8 mouse cellular contexts compared by ENCODE assay signal in genomic region chr10:81018326-81018725, GRCm38 (mm10). TPM values are rescaled to one million over a fixed set of nuclear protein-coding genes. Genes with fewer than 3 reads are reported as not detected.
DNase-seq lines count a peak whose midpoint lies in the region; ATAC-seq lines count a peak whose summit lies in the region.

No protein-coding gene starts in this region.

- H3K4me2 ChIP-seq in kidney, embryonic 15.5 days, result no peak overlapping the region

- intact Hi-C loops in left cerebral cortex, postnatal 25 days (cut with DNase I), result loop anchor here (5.0 kb wide), 1 partner anchor 64 kb away; no protein-coding TSS in a partner anchor

- H3K36me3 ChIP-seq in kidney, embryonic 15.5 days, result no peaks in the 10 kb centered on the region
- H3K36me3 ChIP-seq in embryonic facial prominence, embryonic 10.5 days (replicated peaks), result no peaks in the 10 kb centered on the region

- peak; percentile 60 for DNase-seq in kidney, postnatal 10 days
- DNase-seq in urinary bladder, postnatal 14 days (ENCODE audit: low spot score), result peak; percentile 47
- DNase-seq in urinary bladder, postnatal 10 days (ENCODE audit: low spot score), result no peak
- peak; percentile 53 for DNase-seq in embryonic facial prominence, embryonic 10.5 days (ENCODE audit: low spot score)
- peak; percentile 89 for DNase-seq in testis, postnatal 14 days (ENCODE audit: low spot score)
- DNase-seq in thymus, postnatal 0 days (ENCODE audit: low spot score), result no peak
- DNase-seq in left cerebral cortex, postnatal 25 days (ENCODE audit: low spot score in 2 of 2), result no peak

- no peak overlapping the region for H3K4me3 ChIP-seq in kidney, embryonic 15.5 days (replicated peaks)
- no peak overlapping the region for H3K4me3 ChIP-seq in embryonic facial prominence, embryonic 10.5 days

- 38% methylated on average over 10 of the region's 10 CpGs for WGBS in kidney, embryonic 15.5 days
- 42% methylated on average over 10 of the region's 10 CpGs for WGBS in embryonic facial prominence, embryonic 10.5 days

- peaks cover 23% of the 10 kb centered on the region for H3K27me3 ChIP-seq in kidney, embryonic 15.5 days
- H3K27me3 ChIP-seq in embryonic facial prominence, embryonic 10.5 days (replicated peaks; ENCODE audit: low read depth, poor library complexity, severe bottlenecking), result peaks cover 36% of the 10 kb centered on the region

- no peak overlapping the region for H3K9ac ChIP-seq in kidney, embryonic 15.5 days

- H3K27ac ChIP-seq in kidney, embryonic 15.5 days, result no peak overlapping the region
- H3K27ac ChIP-seq in embryonic facial prominence, embryonic 10.5 days (replicated peaks), result no peak overlapping the region

- H3K9me3 ChIP-seq in kidney, embryonic 15.5 days (replicated peaks), result no peaks in the 10 kb centered on the region
- no peaks in the 10 kb centered on the region for H3K9me3 ChIP-seq in embryonic facial prominence, embryonic 10.5 days

- peaks cover 22% of the 10 kb centered on the region for H3K4me1 ChIP-seq in kidney, embryonic 15.5 days
- peaks cover 29% of the 10 kb centered on the region for H3K4me1 ChIP-seq in embryonic facial prominence, embryonic 10.5 days

- ATAC-seq in kidney, embryonic 15.5 days (replicated peaks; ENCODE audit: low FRiP score), result no peak

RNA-seq across cellular contexts. Expression of gene Gng7, which starts 3.6 kb away (rescaled TPM):
- polyA plus RNA-seq in kidney, embryonic 15.5 days (2015; fragmentation: Nextera tagmentation; extraction: Ambion mirVana), result 5.0 and 5.6 TPM in 2 replicates
- polyA plus RNA-seq in embryonic facial prominence, embryonic 10.5 days (2016; fragmentation: Nextera tagmentation; extraction: Ambion mirVana), result 6.5 and 6.7 TPM in 2 replicates
- polyA plus RNA-seq in thymus, postnatal 0 days (2015; fragmentation: Nextera tagmentation; extraction: Ambion mirVana), result 1.5 and 1.8 TPM in 2 replicates
- 100 to 1,000 TPM in 1 of 2 experiments, 10 to 100 TPM in 1; 83.8 to 196 TPM for total RNA-seq in left cerebral cortex, postnatal 25 days (2021)

RNA-seq across cellular contexts. Expression of gene Diras1, which starts 7.1 kb away (rescaled TPM):
- 0.19 and 0.23 TPM in 2 replicates for polyA plus RNA-seq in kidney, embryonic 15.5 days (2015; fragmentation: Nextera tagmentation; extraction: Ambion mirVana)
- 1.4 and 1.9 TPM in 2 replicates for polyA plus RNA-seq in embryonic facial prominence, embryonic 10.5 days (2016; fragmentation: Nextera tagmentation; extraction: Ambion mirVana)
- 0.04 TPM in 1 of 2 replicates, not detected in the other for polyA plus RNA-seq in thymus, postnatal 0 days (2015; fragmentation: Nextera tagmentation; extraction: Ambion mirVana)
- total RNA-seq in left cerebral cortex, postnatal 25 days (2021), result 100 to 1,000 TPM; 108 to 110 TPM

RNA-seq across cellular contexts. Expression of gene Slc39a3, which starts 18.9 kb away (rescaled TPM):
- polyA plus RNA-seq in kidney, embryonic 15.5 days (2015; fragmentation: Nextera tagmentation; extraction: Ambion mirVana), result 13.7 and 16.3 TPM in 2 replicates
- polyA plus RNA-seq in embryonic facial prominence, embryonic 10.5 days (2016; fragmentation: Nextera tagmentation; extraction: Ambion mirVana), result 14.0 and 16.9 TPM in 2 replicates
- polyA plus RNA-seq in thymus, postnatal 0 days (2015; fragmentation: Nextera tagmentation; extraction: Ambion mirVana), result 16.0 and 16.8 TPM in 2 replicates
- 10 to 100 TPM; 67.2 to 69.3 TPM for total RNA-seq in left cerebral cortex, postnatal 25 days (2021)

RNA-seq across cellular contexts. Expression of gene Sgta, which starts 41.7 kb away (rescaled TPM):
- 201 and 226 TPM in 2 replicates for polyA plus RNA-seq in kidney, embryonic 15.5 days (2015; fragmentation: Nextera tagmentation; extraction: Ambion mirVana)
- 289 and 290 TPM in 2 replicates for polyA plus RNA-seq in embryonic facial prominence, embryonic 10.5 days (2016; fragmentation: Nextera tagmentation; extraction: Ambion mirVana)
- polyA plus RNA-seq in thymus, postnatal 0 days (2015; fragmentation: Nextera tagmentation; extraction: Ambion mirVana), result 120 and 127 TPM in 2 replicates
- total RNA-seq in left cerebral cortex, postnatal 25 days (2021), result 100 to 1,000 TPM; 159 to 169 TPM

RNA-seq across cellular contexts. Expression of gene Thop1, which starts 51.5 kb away (rescaled TPM):
- polyA plus RNA-seq in kidney, embryonic 15.5 days (2015; fragmentation: Nextera tagmentation; extraction: Ambion mirVana), result 62.5 and 67.4 TPM in 2 replicates
- polyA plus RNA-seq in embryonic facial prominence, embryonic 10.5 days (2016; fragmentation: Nextera tagmentation; extraction: Ambion mirVana), result 102 and 109 TPM in 2 replicates
- 20.1 and 25.8 TPM in 2 replicates for polyA plus RNA-seq in thymus, postnatal 0 days (2015; fragmentation: Nextera tagmentation; extraction: Ambion mirVana)
- total RNA-seq in left cerebral cortex, postnatal 25 days (2021), result 10 to 100 TPM; 50.5 to 54.2 TPM

Comparison
In these comparisons a context has a peak if more than half of its experiments do, and no peak if none do; other contexts are left out.
1. DNase-seq: peak in kidney, postnatal 10 days (single experiment), urinary bladder, postnatal 14 days (single experiment), embryonic facial prominence, embryonic 10.5 days (single experiment) and testis, postnatal 14 days (single experiment); none in urinary bladder, postnatal 10 days (single experiment), thymus, postnatal 0 days (single experiment) and left cerebral cortex, postnatal 25 days (0 of 2).